Mouse (Mus musculus): ENCODE results near the gene Slc2a10.

The Slc2a10 gene

GRCm38 (mm10) chr2:165561861-165562260, 58.3 kb downstream of the Slc2a10 start:
- no peak for DNase-seq (ENCODE audit: low read depth)

GRCm38 (mm10) chr2:165563298-165564058, 59.9 kb downstream of the Slc2a10 start:
- DNase-seq (ENCODE audit: low read depth) = no peak

GRCm38 (mm10) chr2:165564101-165564500, 60.5 kb downstream of the Slc2a10 start:
- DNase-seq (ENCODE audit: low read depth) = no peak

- no peak for DNase-seq (ENCODE audit: low read depth)
Observed at GRCm38 (mm10) chr2:165564620-165565019, 61.0 kb downstream of the Slc2a10 start.

- no peak for DNase-seq (ENCODE audit: low read depth)
Observed at GRCm38 (mm10) chr2:165566898-165567297, 63.3 kb downstream of the Slc2a10 start.

- no peak for DNase-seq (ENCODE audit: low read depth)
Observed at GRCm38 (mm10) chr2:165567820-165568219, 64.2 kb downstream of the Slc2a10 start.

GRCm38 (mm10) chr2:165568911-165569310, 65.3 kb downstream of the Slc2a10 start:
- DNase-seq (ENCODE audit: low read depth) = no peak
